In the genomic region with DNA sequence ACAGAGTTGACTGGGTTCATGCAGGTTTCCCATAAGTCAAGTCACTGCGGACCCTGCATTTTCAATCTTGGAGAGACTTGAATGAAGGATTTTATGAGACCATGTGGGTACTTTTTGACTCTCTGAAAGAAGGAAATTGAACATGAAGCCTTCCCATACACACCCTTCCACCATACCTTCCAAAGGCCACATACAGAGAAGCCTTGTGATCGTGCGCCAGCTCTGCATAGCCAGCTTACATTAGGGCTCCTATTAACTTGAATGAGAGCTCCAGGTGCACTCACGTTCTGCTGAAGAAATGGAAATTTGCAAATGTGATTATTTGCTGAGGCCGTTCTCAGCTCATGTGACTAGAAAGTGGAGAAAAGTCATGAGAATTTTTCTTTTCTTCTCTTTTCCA, we compare ENCODE assay signal across 26 mouse cellular contexts.
DNase-seq lines count a peak whose midpoint lies in the region; ATAC-seq lines count a peak whose summit lies in the region.
"Had no signal": no experiment of that assay in that cellular context is flagged by ENCODE, and none has a peak within 500 bp of the region (broad histone marks: within the 10 kb centered on the region; RNA-seq: fewer than 3 reads in every experiment).

No protein-coding gene starts in this region.

- H3K4me2 ChIP-seq in embryonic facial prominence, embryonic 13.5 days: no peak overlapping the region
- H3K4me2 ChIP-seq in limb, embryonic 13.5 days (replicated peaks): no peak overlapping the region
- H3K4me2 ChIP-seq in limb, embryonic 15.5 days: no peak overlapping the region
- H3K4me2 ChIP-seq: embryonic facial prominence, embryonic 15.5 days; forebrain, embryonic 12.5 days had no signal

- no peaks in the 10 kb centered on the region for H3K36me3 ChIP-seq in embryonic facial prominence, embryonic 13.5 days
- H3K36me3 ChIP-seq in embryonic facial prominence, embryonic 10.5 days (replicated peaks): no peaks in the 10 kb centered on the region
- H3K36me3 ChIP-seq in limb, embryonic 13.5 days: no peaks in the 10 kb centered on the region
- no peaks in the 10 kb centered on the region for H3K36me3 ChIP-seq in limb, embryonic 10.5 days
- H3K36me3 ChIP-seq in limb, embryonic 15.5 days: no peaks in the 10 kb centered on the region
- H3K36me3 ChIP-seq: embryonic facial prominence, embryonic 15.5 days; forebrain, embryonic 10.5 days; forebrain, embryonic 12.5 days; G1E had no signal

- H3K9ac ChIP-seq in embryonic facial prominence, embryonic 13.5 days: no peak overlapping the region
- H3K9ac ChIP-seq in limb, embryonic 13.5 days: no peak overlapping the region
- no peak overlapping the region for H3K9ac ChIP-seq in limb, embryonic 15.5 days
- H3K9ac ChIP-seq: embryonic facial prominence, embryonic 15.5 days; forebrain, embryonic 12.5 days had no signal

- H3K9me3 ChIP-seq in embryonic facial prominence, embryonic 13.5 days: no peaks in the 10 kb centered on the region
- H3K9me3 ChIP-seq in embryonic facial prominence, embryonic 10.5 days: no peaks in the 10 kb centered on the region
- no peaks in the 10 kb centered on the region for H3K9me3 ChIP-seq in limb, embryonic 13.5 days
- no peaks in the 10 kb centered on the region for H3K9me3 ChIP-seq in limb, embryonic 10.5 days (replicated peaks)
- H3K9me3 ChIP-seq in limb, embryonic 15.5 days: no peaks in the 10 kb centered on the region
- H3K9me3 ChIP-seq: embryonic facial prominence, embryonic 15.5 days; forebrain, embryonic 10.5 days; forebrain, embryonic 12.5 days had no signal

- peak; percentile 71; the same call in 1 of the 2 replicates for ATAC-seq in embryonic facial prominence, embryonic 13.5 days (ENCODE audit: insufficient number of reproducible peaks, insufficient read depth, low FRiP score, low TSS enrichment, low read depth)
- peak; percentile 76 for ATAC-seq in limb, embryonic 13.5 days (ENCODE audit: low FRiP score, low read depth)
- ATAC-seq in limb, embryonic 15.5 days (ENCODE audit: insufficient number of reproducible peaks, low FRiP score, low TSS enrichment, low read depth): peak; percentile 86
- ATAC-seq: activated CD4-positive, CD25-positive, alpha-beta regulatory T cell, adult 4 months; CD4-positive, CD25-positive, alpha-beta regulatory T cell, adult 4 months; forebrain, embryonic 14.5 days; forebrain, embryonic 16.5 days; Patski had no signal

- H3K27ac ChIP-seq in embryonic facial prominence, embryonic 13.5 days: no peak overlapping the region
- H3K27ac ChIP-seq in embryonic facial prominence, embryonic 10.5 days (replicated peaks): no peak overlapping the region
- no peak overlapping the region for H3K27ac ChIP-seq in limb, embryonic 13.5 days
- no peak overlapping the region for H3K27ac ChIP-seq in limb, embryonic 10.5 days
- no peak overlapping the region for H3K27ac ChIP-seq in limb, embryonic 15.5 days
- H3K27ac ChIP-seq: embryonic facial prominence, embryonic 15.5 days; forebrain, embryonic 10.5 days; forebrain, embryonic 12.5 days had no signal

- no peak for DNase-seq in embryonic facial prominence, embryonic 10.5 days (ENCODE audit: low spot score)
- DNase-seq in limb, embryonic 10.5 days (ENCODE audit: low spot score): no peak
- no peak for DNase-seq in gastrocnemius, adult 8-10 months (ENCODE audit: low spot score in 2 of 2)
- DNase-seq: adrenal gland, adult 8-10 months; adrenal gland, postnatal 14 days; adrenal gland, postnatal 36 days; B cell, adult 2 months; cerebellum, adult 11-12 months; cerebellum, adult 2 months; cerebellum, adult 9-10 months; cerebellum, postnatal 10 days; cerebellum, postnatal 25 days had no signal

- H3K4me1 ChIP-seq in embryonic facial prominence, embryonic 13.5 days: peaks cover 19% of the 10 kb centered on the region
- peaks cover 17% of the 10 kb centered on the region for H3K4me1 ChIP-seq in embryonic facial prominence, embryonic 10.5 days
- H3K4me1 ChIP-seq in limb, embryonic 13.5 days: peaks cover 36% of the 10 kb centered on the region
- H3K4me1 ChIP-seq in limb, embryonic 10.5 days: peaks cover 26% of the 10 kb centered on the region
- peaks cover 27% of the 10 kb centered on the region for H3K4me1 ChIP-seq in limb, embryonic 15.5 days
- H3K4me1 ChIP-seq: forebrain, embryonic 12.5 days had no signal

- H3K4me3 ChIP-seq in embryonic facial prominence, embryonic 13.5 days: no peak overlapping the region
- H3K4me3 ChIP-seq in embryonic facial prominence, embryonic 10.5 days: no peak overlapping the region
- no peak overlapping the region for H3K4me3 ChIP-seq in limb, embryonic 13.5 days
- H3K4me3 ChIP-seq in limb, embryonic 10.5 days: no peak overlapping the region
- H3K4me3 ChIP-seq in limb, embryonic 15.5 days: no peak overlapping the region
- H3K4me3 ChIP-seq: embryonic facial prominence, embryonic 15.5 days; erythroblast, embryonic 14.5 days; forebrain, embryonic 10.5 days; forebrain, embryonic 12.5 days had no signal

- 90% methylated on average over 5 of the region's 5 CpGs for WGBS in embryonic facial prominence, embryonic 13.5 days
- 90% methylated on average over 5 of the region's 5 CpGs for WGBS in embryonic facial prominence, embryonic 10.5 days
- WGBS in limb, embryonic 13.5 days: 55% methylated on average over 5 of the region's 5 CpGs
- 94% methylated on average over 5 of the region's 5 CpGs for WGBS in limb, embryonic 10.5 days
- 53% methylated on average over 5 of the region's 5 CpGs for WGBS in limb, embryonic 15.5 days

- H3K27me3 ChIP-seq in embryonic facial prominence, embryonic 13.5 days: peaks cover 19% of the 10 kb centered on the region; the same call in 1 of the 2 replicates
- H3K27me3 ChIP-seq in embryonic facial prominence, embryonic 10.5 days (replicated peaks; ENCODE audit: low read depth, poor library complexity, severe bottlenecking): no peaks in the 10 kb centered on the region
- H3K27me3 ChIP-seq in limb, embryonic 13.5 days: 0 out of 2 replicates have a peak, but pooled peaks cover 11% of the 10 kb centered on the region
- 0 out of 2 replicates have a peak, but pooled peaks cover 5% of the 10 kb centered on the region for H3K27me3 ChIP-seq in limb, embryonic 10.5 days (ENCODE audit: low read depth, poor library complexity, severe bottlenecking)
- H3K27me3 ChIP-seq in limb, embryonic 15.5 days: no peaks in the 10 kb centered on the region
- H3K27me3 ChIP-seq: CH12.LX; embryonic facial prominence, embryonic 15.5 days; forebrain, embryonic 12.5 days had no signal
